Mouse (Mus musculus): ENCODE results near the gene Mb.

Gene Mb

GRCm38 (mm10) chr15:77027117-77027516, 23.4 kb downstream of the Mb start:
- DNase-seq (ENCODE audit: low spot score in 2 of 2) = no peak

- DNase-seq (ENCODE audit: low spot score in 2 of 2) = no peak
These were observed 24.4 kb downstream of the Mb start for GRCm38 (mm10) chr15:77025884-77026583.

DNA sequence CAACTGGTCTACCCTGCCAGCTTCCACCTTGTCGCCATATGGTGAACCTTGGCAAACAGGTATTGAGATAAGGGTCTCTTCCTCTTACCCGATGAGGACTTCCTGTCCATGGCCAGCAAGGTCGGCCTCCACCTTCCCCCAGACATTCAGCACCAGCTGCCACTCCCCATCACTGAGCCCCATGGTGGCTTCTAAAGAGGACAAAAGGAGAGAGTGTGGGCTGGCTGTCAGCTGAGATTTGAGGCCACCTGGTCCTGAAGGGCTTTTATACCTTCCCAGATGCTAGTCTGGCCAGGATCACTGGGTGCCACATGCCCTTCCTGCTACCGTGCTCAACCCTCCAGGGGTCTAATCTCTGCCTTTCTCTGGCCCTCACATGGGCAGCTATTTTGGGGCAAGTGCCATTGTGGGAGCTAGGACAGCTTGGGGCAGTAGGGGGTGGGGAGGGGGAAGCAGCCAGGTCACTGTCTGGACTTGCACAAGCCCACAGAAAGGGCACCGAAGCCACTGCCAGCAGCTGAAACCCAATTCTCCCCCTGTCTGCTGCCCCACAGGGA, 28.0 kb downstream of the Mb start:
- DNase-seq (ENCODE audit: low spot score in 2 of 2) = no peak

DNA sequence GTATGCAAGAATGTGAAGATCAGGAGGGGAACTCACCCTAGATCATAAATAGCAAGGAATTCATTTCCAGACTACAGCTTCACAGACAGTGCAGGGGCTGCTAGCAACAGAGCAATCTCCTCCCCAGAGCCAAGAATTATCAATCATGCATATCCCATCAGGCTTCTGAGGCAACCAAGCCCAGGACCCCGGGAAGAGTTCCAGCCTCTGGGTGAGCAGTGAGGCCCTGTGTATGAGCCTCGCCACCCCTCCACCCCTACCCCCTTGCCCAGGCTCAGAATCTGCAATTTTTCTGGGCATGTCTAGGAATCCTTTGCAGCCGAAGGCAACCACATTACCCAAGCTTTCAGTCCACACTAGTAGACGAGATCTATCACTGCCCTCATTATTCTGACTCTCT, 28.6 kb downstream of the Mb start:
- no peak for DNase-seq (ENCODE audit: low spot score in 2 of 2)

GRCm38 (mm10) chr15:77021056-77021455, 29.4 kb downstream of the Mb start:
- no peak for DNase-seq (ENCODE audit: low spot score in 2 of 2)

DNA sequence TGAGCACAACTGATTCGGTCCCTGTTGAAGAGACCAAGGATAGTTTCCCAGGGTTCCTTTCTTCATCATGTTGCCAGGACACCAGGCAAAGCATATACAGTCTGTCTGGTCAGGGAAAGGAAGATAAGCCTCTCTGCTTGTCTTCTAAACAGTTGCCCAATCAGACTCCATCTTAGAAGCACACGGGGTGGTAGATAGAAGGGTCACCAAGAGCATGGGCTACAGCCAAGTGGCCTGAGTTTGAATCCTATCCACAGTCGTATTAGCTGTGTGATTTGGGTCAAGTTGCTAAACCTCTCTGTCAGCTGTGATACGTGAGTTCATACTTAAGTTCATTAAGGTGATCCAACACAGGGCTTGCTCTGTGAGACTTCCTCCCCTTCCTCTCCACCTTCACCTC, 30.3 kb downstream of the Mb start:
- no peak for DNase-seq (ENCODE audit: low spot score in 2 of 2)

DNA sequence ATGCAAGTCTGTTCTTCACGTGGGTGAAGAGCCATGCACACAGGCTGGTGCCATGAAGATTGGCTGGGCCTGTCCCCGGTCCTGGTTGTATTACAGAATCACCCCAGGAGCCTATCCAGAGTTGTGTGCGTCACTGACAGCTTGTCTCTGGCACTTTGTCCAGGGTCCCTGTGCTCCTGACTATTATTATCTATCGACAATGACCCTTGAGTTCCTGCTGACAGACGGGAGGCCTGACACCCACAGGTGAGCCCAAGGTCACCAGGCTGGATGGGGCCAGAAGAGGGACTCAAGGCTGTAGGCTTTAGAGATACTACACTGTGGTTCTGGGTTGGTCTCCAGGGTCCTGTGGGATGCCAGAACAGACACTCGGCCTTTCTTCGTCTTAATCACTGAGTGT, 30.9 kb downstream of the Mb start:
- DNase-seq (ENCODE audit: low spot score in 2 of 2) = no peak

DNA sequence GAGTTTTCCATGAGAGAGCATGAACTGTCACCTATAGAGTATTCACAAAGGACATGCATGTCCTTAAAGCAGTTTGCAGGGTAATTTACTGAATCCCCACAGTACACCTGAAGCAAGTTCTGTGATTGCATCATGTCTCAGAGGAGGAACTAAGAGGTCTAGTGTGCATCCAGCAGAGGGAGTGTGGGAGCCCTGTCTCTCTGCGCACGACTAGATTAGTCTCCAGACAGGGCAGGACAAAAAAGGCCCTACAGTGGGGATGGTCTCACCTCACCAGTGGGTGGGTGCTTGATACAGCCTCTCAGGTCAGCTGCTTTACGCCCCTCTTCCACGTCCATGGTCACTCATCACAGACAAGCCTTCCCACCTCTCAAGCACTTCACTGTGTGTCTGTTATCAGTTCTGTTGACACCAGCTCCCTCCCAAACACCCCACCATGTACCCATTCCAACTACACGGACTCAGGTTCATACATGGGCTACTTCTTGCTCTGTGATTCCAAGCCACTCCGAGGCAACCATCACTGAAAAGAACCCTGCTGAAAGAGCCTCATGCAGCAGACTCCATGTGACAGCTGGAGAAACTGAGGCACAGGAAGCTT, 31.6 kb downstream of the Mb start:
- peak in 1 of 2 experiments; percentile 57 for DNase-seq (ENCODE audit: low spot score in 2 of 2)

DNA sequence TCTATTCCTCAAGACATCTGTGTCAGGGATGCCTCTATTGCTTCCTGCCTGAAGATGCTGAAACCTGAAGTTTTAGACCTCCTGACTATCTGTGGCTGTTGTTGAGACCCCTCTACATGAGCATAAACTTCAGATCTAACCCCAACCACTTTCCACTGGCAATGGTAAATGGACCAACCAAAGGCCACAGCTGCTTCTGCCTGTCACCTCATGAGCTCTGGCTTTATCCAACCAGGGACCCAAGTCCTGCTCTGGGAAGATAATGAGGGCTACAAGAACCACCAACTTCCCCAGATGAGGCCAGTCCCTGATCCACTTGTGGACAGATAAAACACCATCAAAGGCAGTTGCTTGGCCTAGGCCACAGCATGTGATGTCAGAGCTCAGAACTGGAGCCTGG, 32.6 kb downstream of the Mb start:
- DNase-seq (ENCODE audit: low spot score in 2 of 2) = no peak

GRCm38 (mm10) chr15:77016509-77016908, 34.0 kb downstream of the Mb start:
- no peak for DNase-seq (ENCODE audit: low spot score in 2 of 2)

- no peak for DNase-seq (ENCODE audit: low spot score in 2 of 2)
These were observed 35.5 kb downstream of the Mb start for GRCm38 (mm10) chr15:77014985-77015384.

- DNase-seq (ENCODE audit: low spot score in 2 of 2) = no peak
These were observed 36.0 kb downstream of the Mb start for GRCm38 (mm10) chr15:77014431-77014830.

DNA sequence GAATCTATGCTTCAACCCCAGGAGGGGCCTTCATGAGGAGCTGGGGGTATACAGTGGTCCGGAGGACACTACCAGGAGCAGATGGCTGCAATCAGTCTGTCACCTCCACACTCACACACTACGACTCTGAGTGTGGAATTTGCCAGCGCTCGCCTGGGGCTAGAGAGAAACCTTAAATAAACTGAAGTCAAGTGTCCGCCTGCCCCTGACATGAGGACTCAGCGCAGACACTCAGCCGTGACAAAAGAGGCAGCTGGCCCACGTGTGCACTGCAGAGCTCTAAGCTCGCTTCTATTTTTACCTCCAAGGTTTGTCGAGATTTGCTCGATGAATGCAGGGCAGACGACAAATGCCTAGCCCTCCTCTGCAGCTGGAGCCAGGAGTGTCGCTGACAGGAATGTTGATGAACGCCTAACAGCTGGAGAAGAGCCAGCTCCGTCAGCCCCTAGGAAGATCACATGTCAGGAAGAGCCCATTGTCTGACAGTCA, 36.7 kb downstream of the Mb start:
- peak; percentile 65 to 68 for DNase-seq (ENCODE audit: low spot score in 2 of 2)

GRCm38 (mm10) chr15:77008851-77009250, 41.6 kb downstream of the Mb start:
- DNase-seq (ENCODE audit: low spot score in 2 of 2) = no peak

DNA sequence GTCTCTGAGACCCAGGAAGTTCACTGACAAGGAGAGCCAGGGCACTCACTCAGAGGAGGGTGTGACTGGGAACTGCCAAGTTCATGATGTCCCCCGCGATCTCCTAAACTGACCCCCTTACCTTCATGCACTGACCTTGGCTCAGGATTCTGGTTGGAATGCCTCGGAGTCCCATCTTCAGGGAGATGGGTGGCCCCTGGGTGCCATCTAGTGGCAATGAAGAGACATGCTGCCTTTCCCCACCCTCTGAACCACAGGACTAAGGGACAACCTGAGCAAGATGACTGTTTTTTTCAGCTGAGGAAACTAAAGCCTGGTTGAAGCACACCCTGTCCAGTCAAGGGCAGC, 46.6 kb downstream of the Mb start:
- peak; percentile 65 to 71 for DNase-seq (ENCODE audit: low spot score in 2 of 2)

DNA sequence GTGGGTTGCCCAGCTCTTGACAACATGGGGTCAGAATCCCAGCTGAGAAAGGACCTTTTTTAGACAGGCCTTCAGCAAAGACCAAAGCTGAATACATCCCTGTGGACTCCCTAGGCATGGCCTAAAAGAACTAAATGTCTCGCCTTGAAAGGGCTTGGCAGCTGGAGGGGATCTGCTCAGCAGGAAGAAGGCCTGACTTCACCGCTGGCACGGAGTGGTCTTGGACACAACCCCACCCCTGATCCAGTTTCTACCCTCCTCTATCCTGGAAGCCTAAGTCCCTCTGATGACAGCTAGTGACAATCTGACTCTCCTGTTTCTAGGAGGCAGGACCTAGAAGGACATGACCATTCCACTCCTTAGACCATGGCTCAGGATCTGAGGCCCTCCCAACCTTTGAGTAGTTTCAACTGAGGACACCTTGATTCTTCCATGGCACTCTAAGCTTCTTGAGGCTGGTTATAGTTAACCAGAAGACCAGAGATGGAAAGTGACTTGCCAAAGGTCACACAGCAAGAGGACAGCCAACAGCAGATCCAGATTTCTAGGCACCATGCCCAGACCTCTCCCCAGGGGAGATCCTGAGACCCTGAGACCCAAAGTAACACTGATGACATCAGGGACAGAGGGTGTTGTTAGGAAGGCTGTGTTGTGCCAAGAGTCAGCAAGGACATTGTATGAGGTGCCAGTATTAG, 47.1 kb downstream of the Mb start:
- no peak for DNase-seq (ENCODE audit: low spot score in 2 of 2)

- peak; percentile 49 to 60 for DNase-seq (ENCODE audit: low spot score in 2 of 2)
These were observed 51.4 kb downstream of the Mb start for GRCm38 (mm10) chr15:76998878-76999588.

DNA sequence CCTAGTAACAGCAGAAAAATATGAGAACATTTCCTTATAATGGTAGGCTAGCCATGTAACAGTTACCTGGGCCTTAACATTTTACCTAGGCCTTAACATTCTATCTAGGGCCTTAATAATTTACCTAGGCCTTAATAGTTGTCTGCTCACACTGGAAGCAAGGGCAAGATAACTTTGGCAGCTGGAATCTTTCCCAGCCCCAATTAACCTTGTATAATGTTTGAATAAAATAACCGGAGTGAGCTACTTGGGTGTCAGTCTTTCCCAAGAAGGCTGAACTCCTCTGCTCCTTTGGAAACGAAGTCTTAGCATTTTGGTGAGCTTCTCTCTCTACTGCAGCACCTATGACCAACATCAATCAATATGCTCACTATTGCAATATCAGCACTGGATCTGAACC, 52.4 kb downstream of the Mb start:
- DNase-seq (ENCODE audit: low spot score in 2 of 2) = no peak

DNA sequence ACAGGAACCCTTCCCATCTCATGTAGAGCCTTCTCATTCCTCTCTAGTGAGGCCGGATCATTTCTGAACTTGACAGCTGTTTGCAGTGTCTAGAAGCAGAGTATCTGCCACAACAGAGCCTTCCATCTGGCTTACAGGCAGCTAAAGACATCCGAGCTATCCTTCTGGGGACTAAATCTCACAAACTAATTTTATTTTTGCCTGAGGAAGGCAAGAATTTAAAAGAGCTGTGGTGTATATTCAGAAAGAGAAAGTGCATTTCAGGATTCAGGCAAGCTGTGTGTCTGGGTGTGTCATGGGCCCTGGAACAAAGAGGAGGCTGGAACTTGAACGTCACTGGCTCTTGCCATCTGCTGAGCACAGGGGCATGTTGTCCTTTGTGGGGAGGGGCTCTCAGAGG, 56.1 kb downstream of the Mb start:
- peak; percentile 47 to 82 for DNase-seq (ENCODE audit: low spot score in 2 of 2)

GRCm38 (mm10) chr15:76987542-76988094, 62.9 kb downstream of the Mb start:
- peak; percentile 80 to 81 for DNase-seq (ENCODE audit: low spot score in 2 of 2)

GRCm38 (mm10) chr15:76987137-76987536, 63.3 kb downstream of the Mb start:
- DNase-seq (ENCODE audit: low spot score in 2 of 2) = no peak

DNA sequence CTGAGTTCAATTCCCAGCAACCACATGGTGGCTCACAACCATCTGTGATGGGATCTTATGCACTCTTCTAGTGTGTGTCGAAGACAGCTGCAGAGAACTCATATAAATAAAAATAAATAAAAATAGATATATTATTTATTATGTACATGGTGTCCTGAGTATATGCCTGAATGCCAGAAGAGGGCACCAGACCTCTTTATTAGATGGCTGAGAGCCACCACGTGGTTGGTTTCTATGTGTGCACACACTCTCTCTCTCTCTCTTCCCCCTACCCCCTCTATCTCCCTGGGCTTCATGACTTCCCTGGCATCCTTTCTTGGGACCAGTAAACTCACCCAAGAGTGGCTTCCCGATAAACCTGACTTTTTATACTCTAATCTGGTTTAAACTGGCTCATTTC, 67.7 kb downstream of the Mb start:
- no peak for DNase-seq (ENCODE audit: low spot score in 2 of 2)

Data from right cerebral cortex, postnatal 10 days (tissue).